Mouse (Mus musculus) forebrain, embryonic 15.5 days (tissue): ENCODE measurements at regions not wholly inside any gene's neighbourhood (a gene's known extent, or its start where the extent isn't known, plus 50 kb on each side); places are given as distances from the start of the nearest gene placed in this dataset.

Source experiments
- ATAC-seq: fragments of 200-750 bp; cut with Nextera tagmentation; replicated peaks from 2 replicates; pipeline ENCODE4 v1.8.0; 2017; ENCODE audit warnings: mild to moderate bottlenecking, moderate TSS enrichment, moderate library complexity
- H3K27ac ChIP-seq: fragments of 300-500 bp; sonication (generic); replicated peaks from 2 replicates; pipeline ENCODE4 v1.5.1; 2015; ENCODE audit warnings: mild to moderate bottlenecking, inconsistent platforms
- H3K27me3 ChIP-seq: fragments of 300-500 bp; sonication (generic); 2 replicates; pipeline ENCODE4 v1.6.1; 2015; ENCODE audit warnings: inconsistent platforms
- H3K36me3 ChIP-seq: fragments of 300-500 bp; sonication (generic); 2 replicates; pipeline ENCODE4 v1.6.1; 2015; ENCODE audit warnings: mild to moderate bottlenecking, inconsistent platforms
- H3K4me1 ChIP-seq: fragments of 300-500 bp; sonication (generic); 2 replicates; pipeline ENCODE4 v1.6.1; 2015; ENCODE audit warnings: inconsistent platforms
- H3K4me2 ChIP-seq: fragments of 300-500 bp; sonication (generic); replicated peaks from 2 replicates; pipeline ENCODE4 v1.6.1; 2015; ENCODE audit warnings: mild to moderate bottlenecking, inconsistent platforms
- H3K4me3 ChIP-seq: fragments of 300-500 bp; sonication (generic); 2 replicates; pipeline ENCODE4 v1.5.1; 2015; ENCODE audit warnings: mild to moderate bottlenecking, inconsistent platforms
- H3K9ac ChIP-seq: fragments of 300-500 bp; sonication (generic); replicated peaks from 2 replicates; pipeline ENCODE4 v1.6.1; 2015; ENCODE audit warnings: mild to moderate bottlenecking, inconsistent platforms
- H3K9me3 ChIP-seq: fragments of 300-500 bp; sonication (generic); 2 replicates; pipeline ENCODE4 v1.6.1; 2016; ENCODE audit warnings: inconsistent platforms
- whole genome bisulfite sequencing: fragments of 180-500 bp; shearing (Covaris S2); methylation state at CpG from one replicate; pipeline ENCODE4 v1.1.7; 2015; ENCODE audit warnings: mixed read lengths; 5-methylcytosine and 5-hydroxymethylcytosine counted together

DNA sequence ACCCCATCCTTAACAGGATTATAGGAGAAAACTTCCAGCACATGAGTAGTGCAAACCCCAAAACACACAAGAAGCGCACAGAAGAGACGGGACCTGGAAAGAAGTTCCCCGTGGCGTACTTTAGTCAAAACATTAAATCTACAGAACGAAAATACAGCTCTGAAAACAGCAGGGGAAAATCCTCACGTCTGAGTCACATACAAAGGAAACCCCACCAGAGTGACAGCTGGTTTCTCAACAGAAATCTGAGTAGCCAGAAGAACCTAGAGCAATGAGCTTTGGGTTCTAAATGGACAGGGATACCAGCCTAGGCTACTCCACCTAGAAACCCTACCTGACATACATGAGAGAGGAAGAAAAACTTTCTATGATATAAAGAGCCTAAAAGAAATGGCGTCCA is 234.0 kb upstream of the Hs6st1 start:
- 81% methylated on average over 7 of the region's 7 CpGs for WGBS
- Histone ChIP-seq H3K4me2 (no peak overlapping the region), H3K36me3 (no peaks in the 10 kb centered on the region), H3K4me1 (no peaks in the 10 kb centered on the region), H3K4me3 (no peak overlapping the region), H3K27me3 (no peaks in the 10 kb centered on the region), H3K9ac (no peak overlapping the region), H3K27ac (no peak overlapping the region), H3K9me3 (no peaks in the 10 kb centered on the region)
- no peak for ATAC-seq

GRCm38 (mm10) chr1:35836552-35836951 is 231.6 kb upstream of the Hs6st1 start:
- no peak overlapping the region for H3K27ac ChIP-seq
- no peak overlapping the region for H3K4me3 ChIP-seq
- WGBS = 86% methylated on average over 5 of the region's 5 CpGs
- no peaks in the 10 kb centered on the region for H3K36me3 ChIP-seq
- no peak overlapping the region for H3K4me2 ChIP-seq
- no peak for ATAC-seq
- H3K9me3 ChIP-seq = no peaks in the 10 kb centered on the region
- no peaks in the 10 kb centered on the region for H3K4me1 ChIP-seq
- no peak overlapping the region for H3K9ac ChIP-seq
- no peaks in the 10 kb centered on the region for H3K27me3 ChIP-seq

- H3K9me3 ChIP-seq = no peaks in the 10 kb centered on the region
- H3K4me1 ChIP-seq = no peaks in the 10 kb centered on the region
- H3K36me3 ChIP-seq = no peaks in the 10 kb centered on the region
- H3K27ac ChIP-seq = no peak overlapping the region
- WGBS = 63% methylated on average over 3 of the region's 3 CpGs
- H3K9ac ChIP-seq = no peak overlapping the region
- no peak for ATAC-seq
- H3K4me2 ChIP-seq = no peak overlapping the region
- no peak overlapping the region for H3K4me3 ChIP-seq
- no peaks in the 10 kb centered on the region for H3K27me3 ChIP-seq
Observed at GRCm38 (mm10) chr1:35838625-35839024, 229.6 kb upstream of the Hs6st1 start.

DNA sequence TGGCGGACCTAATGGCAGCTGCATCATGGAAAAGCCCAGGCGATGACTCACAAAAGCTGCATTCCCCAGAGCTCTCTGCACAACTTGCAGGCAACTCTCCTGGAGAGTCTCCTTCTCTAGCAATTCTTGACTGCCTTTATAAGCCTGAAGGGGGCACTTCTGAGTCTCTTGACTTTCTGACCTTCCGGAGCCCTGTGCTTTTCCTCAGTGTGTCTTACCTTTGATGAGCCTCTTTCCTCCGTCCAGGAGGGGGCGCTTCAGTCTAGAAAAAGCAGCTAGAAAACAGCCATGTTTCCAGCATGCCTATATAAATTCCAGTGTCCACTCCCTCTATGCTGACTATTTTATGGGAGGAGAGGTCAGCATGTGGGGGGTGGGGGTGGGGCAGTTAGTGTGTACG is 228.8 kb upstream of the Hs6st1 start:
- H3K4me1 ChIP-seq = no peaks in the 10 kb centered on the region
- H3K4me3 ChIP-seq = no peak overlapping the region
- no peak overlapping the region for H3K9ac ChIP-seq
- no peak for ATAC-seq
- H3K27ac ChIP-seq = no peak overlapping the region
- no peaks in the 10 kb centered on the region for H3K27me3 ChIP-seq
- H3K36me3 ChIP-seq = no peaks in the 10 kb centered on the region
- H3K4me2 ChIP-seq = no peak overlapping the region
- 71% methylated on average over 6 of the region's 6 CpGs for WGBS
- H3K9me3 ChIP-seq = no peaks in the 10 kb centered on the region

GRCm38 (mm10) chr1:35841626-35842025 is 226.6 kb upstream of the Hs6st1 start:
- Histone ChIP-seq H3K4me2 (no peak overlapping the region), H3K4me1 (no peaks in the 10 kb centered on the region), H3K27ac (no peak overlapping the region), H3K36me3 (no peaks in the 10 kb centered on the region), H3K27me3 (no peaks in the 10 kb centered on the region), H3K9me3 (no peaks in the 10 kb centered on the region), H3K9ac (no peak overlapping the region), H3K4me3 (no peak overlapping the region)
- ATAC-seq = no peak
- WGBS = 87% methylated on average over 2 of the region's 2 CpGs

DNA sequence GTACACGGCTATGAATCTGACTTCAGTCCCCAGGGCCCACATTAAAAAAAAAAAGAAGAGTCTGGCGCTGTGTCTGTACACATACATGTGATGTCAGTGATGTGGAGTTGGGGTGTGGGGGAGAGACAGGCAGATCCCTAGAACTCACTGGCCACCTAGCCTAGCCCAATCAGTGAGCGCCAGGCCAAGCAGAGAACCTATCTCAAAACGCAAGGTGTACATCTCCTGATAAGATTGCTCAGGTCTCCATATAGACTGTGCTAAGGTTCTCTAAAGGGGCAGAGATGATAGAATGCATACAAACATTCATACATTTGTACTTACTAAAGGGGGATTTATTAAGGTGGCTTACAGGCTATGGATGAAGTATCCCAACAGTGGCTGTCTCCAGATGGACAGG is 225.5 kb upstream of the Hs6st1 start:
- Histone ChIP-seq H3K9ac (no peak overlapping the region), H3K27ac (no peak overlapping the region), H3K4me1 (no peaks in the 10 kb centered on the region), H3K9me3 (no peaks in the 10 kb centered on the region), H3K27me3 (no peaks in the 10 kb centered on the region), H3K4me3 (no peak overlapping the region), H3K4me2 (no peak overlapping the region), H3K36me3 (no peaks in the 10 kb centered on the region)
- WGBS = 93% methylated on average over 4 of the region's 4 CpGs
- no peak for ATAC-seq

DNA sequence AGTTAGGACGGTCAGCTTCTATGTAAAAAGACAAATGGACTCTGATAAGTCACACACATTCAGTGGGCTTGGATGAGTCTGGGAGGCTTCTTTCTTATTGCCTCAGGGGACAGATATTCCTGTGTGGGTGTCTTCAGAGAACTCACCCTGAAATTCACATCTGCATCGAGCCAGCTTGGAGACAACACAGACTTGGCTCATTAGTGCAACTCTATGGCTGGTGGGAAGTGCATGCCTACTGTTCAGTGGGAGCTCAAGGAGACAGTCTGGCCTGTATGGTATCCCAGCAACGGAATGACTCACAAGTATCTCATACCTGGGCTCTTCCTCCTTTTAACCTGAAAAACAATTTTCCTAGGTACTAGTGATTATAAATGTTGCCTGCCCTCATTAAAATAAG is 224.6 kb upstream of the Hs6st1 start:
- Histone ChIP-seq H3K27ac (no peak overlapping the region), H3K36me3 (no peaks in the 10 kb centered on the region), H3K9me3 (no peaks in the 10 kb centered on the region), H3K4me1 (no peaks in the 10 kb centered on the region), H3K27me3 (no peaks in the 10 kb centered on the region), H3K4me3 (no peak overlapping the region), H3K9ac (no peak overlapping the region), H3K4me2 (no peak overlapping the region)
- no peak for ATAC-seq
- WGBS = 85% methylated on average over 3 of the region's 3 CpGs

DNA sequence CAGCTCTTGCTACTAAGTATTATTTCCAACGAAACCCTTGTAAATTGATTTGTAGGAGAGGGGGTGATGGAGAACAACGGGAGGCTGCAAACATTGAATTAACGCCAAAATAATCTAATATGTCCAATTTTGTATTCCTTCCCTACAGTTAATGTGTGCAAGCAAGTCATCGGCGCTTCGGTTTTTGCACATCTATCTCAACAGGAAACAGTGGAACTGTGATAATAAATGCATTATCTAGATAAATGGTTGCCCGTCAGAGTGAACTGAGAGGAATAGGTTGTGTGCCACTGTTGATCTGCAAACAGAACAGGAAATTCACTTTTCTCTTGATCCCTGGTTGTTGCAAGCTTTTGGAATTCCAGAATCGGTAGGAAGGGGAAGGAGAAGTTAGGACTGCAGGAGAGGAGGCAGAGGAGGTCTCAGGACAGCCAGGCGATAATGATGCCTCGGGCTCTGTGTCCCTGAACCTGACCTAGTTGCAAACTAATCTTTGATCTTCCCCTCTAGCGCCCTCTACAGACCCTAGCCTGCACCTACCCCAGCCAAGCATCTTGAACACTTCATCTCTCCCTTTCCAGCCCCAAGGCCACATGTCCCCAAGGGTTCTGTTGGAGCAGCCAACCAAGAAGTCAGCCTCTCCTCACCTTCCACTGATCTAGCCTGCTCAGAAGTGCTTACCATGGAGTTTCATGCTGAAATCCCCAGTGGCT is 221.8 kb upstream of the Hs6st1 start:
- no peak for ATAC-seq
- Histone ChIP-seq H3K9ac (no peak overlapping the region), H3K4me1 (no peaks in the 10 kb centered on the region), H3K4me2 (no peak overlapping the region), H3K27ac (no peak overlapping the region), H3K36me3 (no peaks in the 10 kb centered on the region), H3K9me3 (no peaks in the 10 kb centered on the region), H3K27me3 (no peaks in the 10 kb centered on the region), H3K4me3 (no peak overlapping the region)
- WGBS = 69% methylated on average over 11 of the region's 11 CpGs

- no peak overlapping the region for H3K27ac ChIP-seq
- H3K9ac ChIP-seq = no peak overlapping the region
- H3K4me2 ChIP-seq = no peak overlapping the region
- H3K4me1 ChIP-seq = no peaks in the 10 kb centered on the region
- H3K9me3 ChIP-seq = no peaks in the 10 kb centered on the region
- H3K27me3 ChIP-seq = no peaks in the 10 kb centered on the region
- ATAC-seq = no peak
- 91% methylated on average over 12 of the region's 12 CpGs for WGBS
- no peak overlapping the region for H3K4me3 ChIP-seq
- H3K36me3 ChIP-seq = no peaks in the 10 kb centered on the region
Observed at GRCm38 (mm10) chr1:35848160-35848954, 219.8 kb upstream of the Hs6st1 start.

DNA sequence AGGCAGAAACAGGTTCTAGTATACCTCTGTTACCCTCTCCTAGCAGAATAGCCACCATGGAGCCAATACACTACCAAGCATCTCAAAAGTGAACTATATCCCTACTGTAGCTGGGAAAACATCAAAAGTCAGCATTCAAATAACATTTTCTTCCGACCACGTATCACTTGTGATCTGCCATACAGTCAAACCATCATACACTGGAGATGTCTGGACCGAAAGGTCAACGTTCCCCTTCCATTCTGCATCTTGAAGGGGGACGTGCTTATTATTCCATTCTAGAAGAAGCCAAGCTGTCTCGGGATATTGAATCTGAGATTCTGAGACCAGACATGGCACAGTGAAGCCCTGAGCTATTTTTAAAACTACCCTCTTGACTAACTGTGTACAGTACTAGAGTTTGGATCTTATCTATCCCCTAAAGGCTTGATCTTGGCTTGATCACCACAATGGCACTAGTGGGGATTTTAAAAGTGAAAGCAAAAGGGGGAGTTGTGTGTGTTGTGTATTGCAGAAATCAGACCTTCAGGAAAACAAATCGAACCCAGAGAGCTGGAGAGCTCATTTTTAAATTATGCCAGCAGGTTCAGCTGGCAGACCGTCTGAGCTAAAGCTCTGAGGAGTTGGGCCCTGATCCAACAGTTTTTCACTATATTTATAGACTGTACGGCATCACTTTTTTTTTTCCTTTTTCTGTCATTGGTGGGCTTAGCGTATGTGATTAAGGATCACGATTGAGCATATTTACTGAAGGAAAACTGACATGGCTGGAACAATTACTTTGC is 218.6 kb upstream of the Hs6st1 start:
- Histone ChIP-seq H3K36me3 (no peaks in the 10 kb centered on the region), H3K9ac (no peak overlapping the region), H3K4me2 (peak overlapping the region; percentile 14; the same call in 1 of the 2 replicates), H3K4me3 (peak overlapping the region; percentile 3; the same call in 1 of the 2 replicates), H3K27ac (peak overlapping the region; percentile 79), H3K4me1 (no peaks in the 10 kb centered on the region), H3K27me3 (no peaks in the 10 kb centered on the region), H3K9me3 (no peaks in the 10 kb centered on the region)
- WGBS = 66% methylated on average over 11 of the region's 11 CpGs
- ATAC-seq = peak; percentile 79

DNA sequence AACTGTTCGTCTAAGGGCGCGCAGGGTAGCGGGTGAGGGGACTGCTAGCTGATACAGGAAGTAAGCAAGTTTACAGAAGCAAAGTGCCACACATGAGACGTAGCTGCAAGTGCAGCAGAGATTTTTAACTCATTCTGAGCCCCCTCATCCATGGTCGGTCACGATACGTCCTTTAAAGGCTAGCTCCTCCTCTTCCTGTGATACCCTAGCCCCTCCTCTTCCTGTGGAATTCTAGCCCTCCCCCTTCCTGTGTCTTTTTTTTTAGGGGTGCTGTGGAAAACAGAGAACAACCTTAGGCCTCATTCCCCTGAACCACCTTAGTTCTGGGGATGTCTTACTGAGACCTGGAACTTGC is 218.0 kb upstream of the Hs6st1 start:
- peak overlapping the region; percentile 79 for H3K27ac ChIP-seq
- H3K4me2 ChIP-seq = peak overlapping the region; percentile 14; the same call in 1 of the 2 replicates
- no peak; the same call in 1 of the 2 replicates for ATAC-seq

DNA sequence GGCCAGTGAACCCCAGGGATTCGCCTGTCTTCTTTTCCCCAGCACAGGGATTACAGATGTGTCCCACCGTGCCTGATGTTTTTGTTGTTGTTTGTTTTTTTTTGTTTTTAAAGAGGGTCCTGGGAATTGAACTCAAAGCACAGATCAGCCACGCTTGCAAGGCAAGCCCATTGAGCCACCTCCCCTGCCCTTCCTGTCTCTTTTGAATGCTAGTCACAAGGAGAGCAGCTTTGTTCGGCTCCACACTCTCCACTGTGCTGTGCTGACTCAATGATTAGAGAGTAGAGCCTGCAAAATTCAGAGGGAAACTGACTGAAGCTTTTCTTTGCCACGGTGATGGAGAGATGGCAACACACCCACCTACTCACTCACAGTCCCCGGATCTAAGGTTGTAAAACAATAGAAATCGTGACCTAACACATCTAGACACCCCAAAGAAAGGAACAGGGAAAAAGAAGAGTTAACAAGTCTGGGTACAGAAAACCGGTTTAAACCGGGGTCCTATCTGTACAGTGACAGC is 217.6 kb upstream of the Hs6st1 start:
- Histone ChIP-seq H3K9ac (no peak overlapping the region), H3K4me2 (no peak overlapping the region), H3K27ac (peak overlapping the region; percentile 79), H3K36me3 (no peaks in the 10 kb centered on the region), H3K4me1 (no peaks in the 10 kb centered on the region), H3K27me3 (no peaks in the 10 kb centered on the region), H3K4me3 (no peak overlapping the region), H3K9me3 (no peaks in the 10 kb centered on the region)
- ATAC-seq = no peak
- WGBS = 55% methylated on average over 9 of the region's 9 CpGs

More for the DNA sequence above, 218.0 kb upstream of the Hs6st1 start:
- Histone ChIP-seq H3K9me3 (no peaks in the 10 kb centered on the region), H3K4me3 (peak overlapping the region; percentile 3; the same call in 1 of the 2 replicates), H3K27me3 (no peaks in the 10 kb centered on the region), H3K4me1 (no peaks in the 10 kb centered on the region), H3K36me3 (no peaks in the 10 kb centered on the region), H3K9ac (no peak overlapping the region)
- WGBS = 75% methylated on average over 8 of the region's 8 CpGs
